Mouse (Mus musculus): Measurements from ENCODE around the gene Slc30a5.

DNA sequence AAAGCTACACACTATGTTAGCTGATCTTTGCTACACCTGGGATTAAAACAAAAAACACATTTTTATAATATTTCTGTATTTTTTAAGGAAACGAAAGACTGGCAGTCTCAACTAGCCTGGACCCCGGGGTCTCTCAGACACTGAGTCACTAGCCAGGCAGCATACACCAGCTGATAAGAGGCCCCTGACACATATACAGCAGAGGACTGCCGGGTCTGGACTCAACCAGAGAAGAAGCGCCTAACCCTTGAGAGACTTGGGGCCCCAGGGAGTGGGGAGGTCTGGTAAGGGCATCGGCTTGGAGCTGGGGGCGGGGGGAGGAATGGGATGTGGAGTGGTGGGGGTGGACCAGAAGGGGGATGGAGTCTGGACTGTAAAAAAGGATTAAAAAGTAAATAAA, 80.2 kb downstream of the Slc30a5 start:
- TF ChIP-seq TAL1 (IDR thresholded peaks at IDR 0.05; ENCODE audit: low read length) (no peak), RAD21 (IDR thresholded peaks at IDR 0.05; ENCODE audit: low read depth, low read length) (no peak), UBTF (IDR thresholded peaks at IDR 0.05; ENCODE audit: borderline replicate concordance, insufficient read depth, low read depth, low read length) (no peak)
